Mouse (Mus musculus) macrophage (primary cell): ENCODE data around the gene Cldn34c1. TPM values are rescaled to one million over a fixed set of nuclear protein-coding genes. Genes with fewer than 3 reads are reported as not detected.
"Not testable (repeated sequence)": the region's sequence is repeated elsewhere in the genome, so short reads cannot be mapped to it uniquely, and the experiment has no call there.

Source experiments
- H3K27ac ChIP-seq: fragments of 350-480 bp; formaldehyde crosslinking; 2 replicates; pipeline ENCODE4 v1.9.0; 2021
- H3K36me3 ChIP-seq: fragments of 350-480 bp; formaldehyde crosslinking; 2 replicates; pipeline ENCODE4 v1.9.0; 2021; ENCODE audit errors: inconsistent target
- H3K4me3 ChIP-seq: fragments of 350-480 bp; formaldehyde crosslinking; 2 replicates; pipeline ENCODE4 v1.9.0; 2021; ENCODE audit errors: inconsistent target
- H3K79me2 ChIP-seq: fragments of 350-480 bp; formaldehyde crosslinking; 2 replicates; pipeline ENCODE4 v1.9.0; 2021; ENCODE audit errors: inconsistent target
- WGBS: methylation state at CpG from one replicate; pipeline ENCODE4 v1.1.7; 2026; ENCODE audit warnings: inconsistent platforms; ENCODE audit not compliant: missing documents; 5-methylcytosine and 5-hydroxymethylcytosine counted together
- polyA plus RNA-seq: library from polyadenylated mRNA; stranded (reverse); fragments of 250-400 nt; gene quantifications from 3 replicates; pipeline ENCODE4 v1.2.4, GENCODE M21; 2018; ENCODE audit warnings: inconsistent platforms
- total RNA-seq, 78 experiments: library from RNA; depleted of rRNA; stranded (reverse); fragments of 250-400 nt; gene quantifications; 1 replicate in 9 of 78; 2 replicates in 24 of 78; 3 replicates in 43 of 78; 4 replicates in 2 of 78; pipeline ENCODE4 v1.2.4; 2018; ENCODE audit warnings: inconsistent platforms in 56 of 78

Cldn34c1 gene
- 1 to 10 TPM in 24 of 26 experiments, under 1 TPM in 2; 0.73 to 6.8 (median 2.3) TPM for total RNA-seq (2018; cell fraction: chromatin; rRNA removed)
- total RNA-seq (2018; cell fraction: cytosol; rRNA removed), result 1 to 10 TPM in 14 of 26 experiments, under 1 TPM in 12; 0.37 to 2.6 (median 1.6) TPM
- total RNA-seq (2018; cell fraction: nucleus; rRNA removed), result 1 to 10 TPM in 21 of 26 experiments, under 1 TPM in 5; 0.34 to 6.4 (median 2.4) TPM
- polyA plus RNA-seq, result 1.2 to 2.9 TPM (median 1.2 TPM) in 3 replicates

- 16% methylated on average over 47 of the region's 66 CpGs for WGBS
- Histone ChIP-seq H3K4me3 (peak within 1 kb of the TSS; percentile 30), H3K79me2 (no peaks in the 10 kb centered on the region), H3K36me3 (no peaks in the 10 kb centered on the region), H3K27ac (no peak within 1 kb of the TSS)
These were observed at the start of gene Cldn34c1 for GRCm38 (mm10) chrX:123103291-123104260. Gene Cldn34c1 (plus strand): TSS chrX:123103495.

DNA sequence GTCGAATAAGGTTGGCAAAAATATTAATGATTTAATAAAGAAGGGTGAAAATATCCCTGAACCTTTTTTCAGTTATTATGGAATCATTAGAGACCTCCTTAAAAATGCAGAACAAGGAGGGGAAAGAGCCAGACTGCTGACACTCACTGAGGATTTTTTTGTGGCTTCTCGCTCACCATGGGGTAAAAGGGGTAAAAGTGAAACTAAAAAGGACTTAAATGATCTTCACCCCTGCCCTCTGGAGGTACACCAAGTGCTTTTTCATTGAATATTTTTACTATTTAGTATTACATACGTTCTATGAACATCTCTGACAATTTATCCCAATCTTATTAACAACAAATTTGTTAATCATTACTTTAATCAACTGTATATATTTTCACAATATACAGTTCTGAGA, 15.9 kb upstream of the Cldn34c1 start:
- Histone ChIP-seq H3K27ac (no peak overlapping the region), H3K79me2 (no peaks in the 10 kb centered on the region), H3K36me3 (no peaks in the 10 kb centered on the region), H3K4me3 (no peak overlapping the region)
- 86% methylated on average over 1 of the region's 3 CpGs for WGBS

GRCm38 (mm10) chrX:123102806-123103205, 489 bp upstream of the Cldn34c1 start:
- H3K79me2 ChIP-seq, H3K36me3 ChIP-seq, H3K27ac ChIP-seq: not testable (repeated sequence)
- whole genome bisulfite sequencing, result 24% methylated on average over 4 of the region's 5 CpGs
- peak overlapping the region; percentile 30 for H3K4me3 ChIP-seq

GRCm38 (mm10) chrX:123104692-123105091, 1.4 kb downstream of the Cldn34c1 start:
- H3K4me3 ChIP-seq, H3K79me2 ChIP-seq, H3K27ac ChIP-seq, H3K36me3 ChIP-seq: not testable (repeated sequence)
- 52% methylated on average over 5 of the region's 7 CpGs for WGBS

GRCm38 (mm10) chrX:123222381-123222780, 119.1 kb downstream of the Cldn34c1 start, which contains the start of gene Srsx:
Gene Srsx (minus strand): TSS chrX:123222481.
- not testable (repeated sequence) for H3K36me3 ChIP-seq, H3K4me3 ChIP-seq, H3K79me2 ChIP-seq, H3K27ac ChIP-seq
- no CpG with 5 or more reads among the region's 1 CpGs for WGBS

Other genes with a start within 250 kb of the Cldn34c1 start
- not detected in 3 replicates for gene Gm17521, start 73.8 kb upstream of the Cldn34c1 start, polyA plus RNA-seq
- gene Srsx, start 119.0 kb downstream of the Cldn34c1 start, polyA plus RNA-seq, result not detected in 3 replicates
- not detected in 3 replicates for gene Gm17577, start 143.4 kb downstream of the Cldn34c1 start, polyA plus RNA-seq